Mouse (Mus musculus): Measurements from ENCODE around the gene Dab2ip. TPM values are rescaled to one million over a fixed set of nuclear protein-coding genes. Genes with fewer than 3 reads are reported as not detected.

Gene Dab2ip
- 44.8 and 49.7 TPM in 2 replicates for polyA plus RNA-seq (2014; fragmentation: Nextera tagmentation; extraction: Ambion mirVana)

DNA sequence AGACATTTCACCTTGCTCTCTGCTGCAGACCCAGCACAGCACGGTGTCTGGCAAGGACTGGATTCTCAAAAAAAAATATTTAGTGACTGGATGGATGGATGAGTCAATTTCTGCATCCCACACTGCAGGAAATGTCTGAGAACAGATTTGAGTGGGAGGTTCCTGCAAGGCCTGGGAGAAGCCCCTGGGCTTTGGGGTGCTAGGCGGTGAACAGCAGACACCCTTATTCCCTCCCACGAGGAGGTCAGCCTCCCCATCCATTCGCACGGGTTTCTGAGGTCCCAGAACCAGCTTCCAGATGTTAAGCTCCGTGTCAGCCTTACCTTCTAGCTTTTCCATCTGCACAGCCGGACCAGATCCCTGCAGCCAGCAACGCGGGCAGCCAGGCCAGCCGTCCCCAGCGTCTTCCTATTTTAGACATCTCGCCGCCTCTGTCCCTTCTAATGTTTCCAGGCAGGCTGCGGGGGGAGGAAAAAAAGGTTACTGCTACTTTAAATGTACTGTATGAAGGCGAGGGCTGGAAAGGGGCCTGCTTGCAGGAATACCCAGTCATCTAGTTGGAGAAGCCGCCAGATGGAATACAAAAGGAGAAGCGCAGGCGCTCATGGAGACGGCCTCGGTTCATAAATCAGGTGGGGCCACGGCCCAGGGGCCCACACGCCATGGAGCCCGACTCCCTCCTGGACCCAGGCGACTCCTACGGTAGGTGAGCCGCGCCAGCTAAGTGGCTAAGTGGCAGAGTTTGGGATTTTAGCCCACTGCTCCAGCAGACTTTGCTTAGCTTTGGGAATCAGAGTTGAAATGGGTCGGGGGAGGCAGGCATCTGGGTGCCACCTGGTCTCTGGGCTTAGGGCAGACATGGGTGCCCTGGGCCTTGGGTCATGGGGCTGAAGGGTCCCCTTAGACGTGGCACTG, at the start of gene Dab2ip:
Gene Dab2ip, plus strand, starts transcription at position 356 of the 915 bp plus-strand sequence.
- peak within 1 kb of the TSS; percentile 13 for H3K4me3 ChIP-seq (ENCODE audit: low read depth, low read length)
- no peaks in the 10 kb centered on the region for H3K36me3 ChIP-seq (ENCODE audit: control insufficient read depth, insufficient read depth, low read length)
- H3K4me2 ChIP-seq (replicated peaks; ENCODE audit: low read depth, low read length) = peak within 1 kb of the TSS; percentile 19
- peak within 1 kb of the TSS; percentile 75 for H3K27ac ChIP-seq (ENCODE audit: low read length)
- peaks cover 16% of the 10 kb centered on the region; the same call in 1 of the 2 replicates for H3K4me1 ChIP-seq (ENCODE audit: control insufficient read depth, insufficient read depth, low read length)
- no peak for ATAC-seq (ENCODE audit: insufficient number of reproducible peaks, insufficient read depth, low FRiP score, low read depth)
- 38% methylated on average over 29 of the region's 29 CpGs for WGBS
- peak within 1 kb of the TSS; percentile 8; the same call in 1 of the 2 replicates for H3K9ac ChIP-seq (replicated peaks; ENCODE audit: low read depth, low read length)
- H3K9me3 ChIP-seq (ENCODE audit: control insufficient read depth, low read depth, low read length) = no peaks in the 10 kb centered on the region
- H3K27me3 ChIP-seq (ENCODE audit: control insufficient read depth, insufficient read depth, low read length) = no peaks in the 10 kb centered on the region

DNA sequence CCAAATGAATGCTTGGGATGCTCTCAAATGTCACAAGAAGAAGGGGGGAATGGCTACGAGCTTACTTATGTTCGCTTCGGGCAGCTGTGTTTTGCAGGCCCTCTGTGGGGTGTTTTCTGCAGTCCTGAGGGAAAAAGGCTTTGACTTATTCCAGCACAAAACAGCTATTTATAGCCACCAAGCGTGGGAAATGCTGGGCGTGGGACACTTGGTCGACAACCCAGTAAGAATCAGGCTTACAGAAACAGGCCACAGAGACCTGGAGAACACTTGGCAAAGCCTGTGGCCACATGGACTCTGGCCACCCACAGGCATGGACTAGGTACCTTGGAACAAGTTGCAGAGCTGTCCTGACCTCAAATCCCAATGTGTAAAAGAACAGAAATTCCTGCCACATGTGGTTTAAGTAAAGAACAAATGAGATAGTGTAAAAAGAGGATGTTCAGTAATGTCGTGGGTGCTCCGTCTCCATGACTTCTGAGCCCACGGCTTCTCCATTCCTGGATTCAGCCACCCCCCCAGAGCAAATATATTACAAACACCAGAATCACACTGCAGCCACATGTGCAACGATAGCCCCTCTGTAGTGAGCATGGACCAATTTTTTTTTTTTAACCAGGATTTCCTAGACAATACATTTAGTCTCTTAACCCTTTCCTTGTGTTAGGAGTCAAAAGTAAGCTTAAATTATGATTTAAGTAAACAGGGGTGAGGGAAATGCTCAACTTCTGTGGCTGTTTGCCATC, 49.3 kb upstream of the Dab2ip start:
- no peak for ATAC-seq (ENCODE audit: insufficient number of reproducible peaks, insufficient read depth, low FRiP score, low read depth)

DNA sequence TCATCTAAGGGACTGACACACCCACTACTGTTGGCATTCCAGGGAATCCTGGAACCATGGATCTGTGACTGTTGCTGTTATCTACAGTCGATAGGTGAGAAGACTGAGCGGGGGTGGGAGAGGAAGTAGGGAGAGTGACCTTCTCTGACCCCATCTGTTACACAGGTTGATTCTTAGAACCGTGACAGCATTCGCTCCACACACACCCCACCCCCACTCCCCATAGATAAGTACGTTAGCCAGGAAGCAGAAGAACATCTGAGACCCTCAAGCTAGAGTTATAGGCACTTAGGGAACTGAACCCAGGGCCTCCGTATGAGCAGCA, 48.8 kb upstream of the Dab2ip start:
- H3K4me2 ChIP-seq (replicated peaks; ENCODE audit: low read depth, low read length) = no peak overlapping the region
- H3K27ac ChIP-seq (ENCODE audit: low read length) = peak overlapping the region; percentile 88; the same call in 1 of the 2 replicates
- H3K27me3 ChIP-seq (ENCODE audit: control insufficient read depth, insufficient read depth, low read length) = no peaks in the 10 kb centered on the region
- WGBS = 24% methylated on average over 6 of the region's 6 CpGs
- no peak for ATAC-seq (ENCODE audit: insufficient number of reproducible peaks, insufficient read depth, low FRiP score, low read depth)
- no peaks in the 10 kb centered on the region for H3K36me3 ChIP-seq (ENCODE audit: control insufficient read depth, insufficient read depth, low read length)
- no peak overlapping the region for H3K4me3 ChIP-seq (ENCODE audit: low read depth, low read length)
- peaks cover 49% of the 10 kb centered on the region for H3K4me1 ChIP-seq (ENCODE audit: control insufficient read depth, insufficient read depth, low read length)
- no peaks in the 10 kb centered on the region for H3K9me3 ChIP-seq (ENCODE audit: control insufficient read depth, low read depth, low read length)
- no peak overlapping the region for H3K9ac ChIP-seq (replicated peaks; ENCODE audit: low read depth, low read length)

More for the DNA sequence above, 49.3 kb upstream of the Dab2ip start:
- no peaks in the 10 kb centered on the region for H3K36me3 ChIP-seq (ENCODE audit: control insufficient read depth, insufficient read depth, low read length)
- H3K4me1 ChIP-seq (ENCODE audit: control insufficient read depth, insufficient read depth, low read length) = peaks cover 49% of the 10 kb centered on the region
- peak overlapping the region; percentile 88 for H3K27ac ChIP-seq (ENCODE audit: low read length)
- H3K4me2 ChIP-seq (replicated peaks; ENCODE audit: low read depth, low read length) = no peak overlapping the region
- 22% methylated on average over 10 of the region's 10 CpGs for WGBS
- no peaks in the 10 kb centered on the region for H3K9me3 ChIP-seq (ENCODE audit: control insufficient read depth, low read depth, low read length)
- no peak overlapping the region for H3K9ac ChIP-seq (replicated peaks; ENCODE audit: low read depth, low read length)
- no peak overlapping the region for H3K4me3 ChIP-seq (ENCODE audit: low read depth, low read length)
- H3K27me3 ChIP-seq (ENCODE audit: control insufficient read depth, insufficient read depth, low read length) = no peaks in the 10 kb centered on the region

DNA sequence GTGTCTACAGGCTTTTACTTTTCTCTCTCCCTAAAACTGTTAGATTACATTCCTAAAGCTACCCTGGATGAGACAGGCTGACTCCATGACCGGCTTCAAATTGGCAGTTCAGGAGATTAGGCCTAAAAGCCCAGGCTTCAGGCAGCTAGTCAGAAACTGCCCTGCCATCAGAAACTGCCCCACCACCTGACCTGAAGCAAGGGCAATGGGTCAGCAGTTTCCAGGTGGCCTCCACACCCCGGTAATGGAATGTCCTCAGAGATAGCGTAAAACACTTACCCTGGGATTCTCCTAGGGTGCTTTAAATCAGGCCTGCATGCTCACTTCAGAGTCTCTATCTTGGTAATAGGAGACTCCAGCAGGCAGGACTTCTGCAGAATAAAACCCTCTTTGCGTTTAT, 48.2 kb upstream of the Dab2ip start:
- H3K4me1 ChIP-seq (ENCODE audit: control insufficient read depth, insufficient read depth, low read length) = peaks cover 48% of the 10 kb centered on the region
- no peak overlapping the region for H3K9ac ChIP-seq (replicated peaks; ENCODE audit: low read depth, low read length)
- WGBS = 39% methylated on average over 4 of the region's 4 CpGs
- H3K4me2 ChIP-seq (replicated peaks; ENCODE audit: low read depth, low read length) = no peak overlapping the region
- H3K27me3 ChIP-seq (ENCODE audit: control insufficient read depth, insufficient read depth, low read length) = no peaks in the 10 kb centered on the region
- no peak for ATAC-seq (ENCODE audit: insufficient number of reproducible peaks, insufficient read depth, low FRiP score, low read depth)
- no peaks in the 10 kb centered on the region for H3K9me3 ChIP-seq (ENCODE audit: control insufficient read depth, low read depth, low read length)
- H3K27ac ChIP-seq (ENCODE audit: low read length) = peak overlapping the region; percentile 88; the same call in 1 of the 2 replicates
- H3K36me3 ChIP-seq (ENCODE audit: control insufficient read depth, insufficient read depth, low read length) = no peaks in the 10 kb centered on the region
- H3K4me3 ChIP-seq (ENCODE audit: low read depth, low read length) = no peak overlapping the region

DNA sequence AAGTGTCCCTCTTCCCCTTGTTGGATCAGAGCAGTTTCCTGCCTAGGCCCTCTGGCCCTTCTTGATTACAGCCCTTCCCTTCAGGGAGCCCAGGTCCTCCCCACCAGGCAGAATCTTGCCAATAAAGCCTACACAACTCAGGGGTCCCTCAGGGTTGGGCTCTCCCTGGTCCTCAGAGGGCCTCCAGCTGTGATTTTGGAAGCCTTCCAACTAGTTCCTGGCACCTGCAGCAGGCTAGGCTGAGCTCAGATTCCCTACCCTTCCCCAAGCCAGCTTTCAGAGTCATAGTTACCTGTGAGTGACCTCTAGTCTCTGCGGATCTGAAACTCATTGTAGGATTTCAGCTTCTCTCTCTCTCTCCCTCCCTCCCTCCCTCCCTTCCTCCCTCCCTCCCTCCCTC, 47.1 kb upstream of the Dab2ip start:
- WGBS = 31% methylated on average over 1 of the region's 1 CpGs
- H3K4me1 ChIP-seq (ENCODE audit: control insufficient read depth, insufficient read depth, low read length) = peaks cover 48% of the 10 kb centered on the region
- H3K9ac ChIP-seq (replicated peaks; ENCODE audit: low read depth, low read length) = no peak overlapping the region
- H3K27ac ChIP-seq (ENCODE audit: low read length) = peak overlapping the region; percentile 63; the same call in 1 of the 2 replicates
- H3K4me2 ChIP-seq (replicated peaks; ENCODE audit: low read depth, low read length) = no peak overlapping the region
- no peaks in the 10 kb centered on the region for H3K36me3 ChIP-seq (ENCODE audit: control insufficient read depth, insufficient read depth, low read length)
- no peaks in the 10 kb centered on the region for H3K27me3 ChIP-seq (ENCODE audit: control insufficient read depth, insufficient read depth, low read length)
- no peak overlapping the region for H3K4me3 ChIP-seq (ENCODE audit: low read depth, low read length)
- ATAC-seq (ENCODE audit: insufficient number of reproducible peaks, insufficient read depth, low FRiP score, low read depth) = no peak
- H3K9me3 ChIP-seq (ENCODE audit: control insufficient read depth, low read depth, low read length) = no peaks in the 10 kb centered on the region

DNA sequence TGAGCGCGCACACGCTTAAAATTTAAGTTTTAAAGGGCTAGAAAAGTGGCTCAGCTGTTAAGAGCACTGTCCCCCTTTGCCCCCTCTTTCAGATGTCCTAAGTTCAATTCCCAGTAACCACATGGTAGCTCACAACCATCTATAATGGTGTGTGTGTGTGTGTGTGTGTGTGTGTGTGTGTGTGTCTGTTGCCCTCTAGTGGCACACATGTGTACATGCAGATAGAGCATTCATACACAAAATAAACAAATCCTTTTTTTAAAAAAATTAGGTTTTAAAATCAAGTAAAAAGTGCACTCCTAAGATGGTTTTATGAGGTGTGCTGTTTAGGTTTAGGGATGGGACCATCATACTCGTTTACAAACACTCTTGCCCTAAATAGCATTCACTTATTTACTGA, 45.8 kb upstream of the Dab2ip start:
- H3K27me3 ChIP-seq (ENCODE audit: control insufficient read depth, insufficient read depth, low read length) = no peaks in the 10 kb centered on the region
- H3K9ac ChIP-seq (replicated peaks; ENCODE audit: low read depth, low read length) = no peak overlapping the region
- 96% methylated on average over 4 of the region's 4 CpGs for WGBS
- no peak overlapping the region for H3K27ac ChIP-seq (ENCODE audit: low read length)
- no peak overlapping the region for H3K4me3 ChIP-seq (ENCODE audit: low read depth, low read length)
- H3K4me1 ChIP-seq (ENCODE audit: control insufficient read depth, insufficient read depth, low read length) = peaks cover 41% of the 10 kb centered on the region
- no peak overlapping the region for H3K4me2 ChIP-seq (replicated peaks; ENCODE audit: low read depth, low read length)
- no peaks in the 10 kb centered on the region for H3K9me3 ChIP-seq (ENCODE audit: control insufficient read depth, low read depth, low read length)
- no peak for ATAC-seq (ENCODE audit: insufficient number of reproducible peaks, insufficient read depth, low FRiP score, low read depth)
- no peaks in the 10 kb centered on the region for H3K36me3 ChIP-seq (ENCODE audit: control insufficient read depth, insufficient read depth, low read length)

DNA sequence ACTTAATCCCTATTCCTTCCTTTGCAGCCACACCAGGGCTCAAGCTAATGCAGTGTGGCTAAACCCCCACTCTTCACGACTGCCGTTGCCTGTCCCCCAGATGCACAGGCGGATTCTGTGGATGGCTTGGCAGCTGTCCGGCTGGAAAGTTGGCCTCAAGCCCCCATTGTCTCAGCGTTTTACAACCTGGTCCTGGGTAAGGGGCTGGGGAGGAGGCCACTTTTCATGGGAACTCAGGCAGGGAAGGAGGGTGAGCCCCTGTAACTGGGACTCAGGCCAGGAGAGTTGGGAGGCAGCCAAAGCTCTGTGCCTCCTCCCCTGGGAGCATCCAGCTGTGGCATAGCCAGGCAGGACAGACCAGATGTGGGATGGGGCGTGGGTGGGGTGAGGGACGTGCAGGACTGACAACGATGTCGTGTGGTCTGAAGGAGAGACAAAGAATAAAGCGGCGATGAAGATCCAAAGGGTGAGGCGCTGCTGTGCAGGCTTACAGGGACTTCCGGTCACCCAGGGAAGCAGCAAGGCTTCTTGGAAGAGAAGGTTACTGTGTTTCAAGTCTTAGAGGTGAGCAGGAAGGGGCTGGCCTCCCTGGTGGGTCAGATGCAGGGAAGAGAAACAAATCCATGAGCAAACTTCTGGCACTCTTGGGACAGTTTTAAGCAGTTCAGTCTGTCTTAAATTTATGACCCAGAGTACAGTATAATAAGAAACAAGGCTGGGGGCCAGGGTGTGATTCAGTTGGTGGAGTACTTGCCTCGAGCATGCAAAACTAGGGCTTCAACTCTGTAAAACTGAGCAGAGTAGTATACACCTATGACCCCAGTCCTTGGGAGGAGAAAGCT, 43.8 kb upstream of the Dab2ip start:
- H3K27ac ChIP-seq (ENCODE audit: low read length) = peak overlapping the region; percentile 98
- no peaks in the 10 kb centered on the region for H3K27me3 ChIP-seq (ENCODE audit: control insufficient read depth, insufficient read depth, low read length)
- H3K36me3 ChIP-seq (ENCODE audit: control insufficient read depth, insufficient read depth, low read length) = no peaks in the 10 kb centered on the region
- no peak overlapping the region; the same call in 1 of the 2 replicates for H3K9ac ChIP-seq (replicated peaks; ENCODE audit: low read depth, low read length)
- peak; percentile 77; the same call in 1 of the 2 replicates for ATAC-seq (ENCODE audit: insufficient number of reproducible peaks, insufficient read depth, low FRiP score, low read depth)
- H3K4me3 ChIP-seq (ENCODE audit: low read depth, low read length) = no peak overlapping the region
- WGBS = 25% methylated on average over 14 of the region's 14 CpGs
- H3K4me2 ChIP-seq (replicated peaks; ENCODE audit: low read depth, low read length) = peak overlapping the region; percentile 6
- 0 out of 2 replicates have a peak, but pooled peaks cover 5% of the 10 kb centered on the region for H3K9me3 ChIP-seq (ENCODE audit: control insufficient read depth, low read depth, low read length)
- H3K4me1 ChIP-seq (ENCODE audit: control insufficient read depth, insufficient read depth, low read length) = peaks cover 23% of the 10 kb centered on the region

All from stomach, embryonic 14.5 days (tissue).